Mouse (Mus musculus): Measurements from ENCODE around the gene Slc11a1. TPM values are rescaled to one million over a fixed set of nuclear protein-coding genes. Genes with fewer than 3 reads are reported as not detected.
A peak's percentile ranks its signal among the peaks of the same experiment; 100 is the strongest.

The Slc11a1 gene
- total RNA-seq, 2 experiments from 2014 or later: 2.6 to 5.1 TPM

- intact Hi-C loops (cut with DNase I): loop anchor here (5.0 kb wide), 2 partner anchors 40 to 55 kb away; no protein-coding TSS in a partner anchor
- DNase-seq (ENCODE audit: low spot score in 2 of 2): peak; percentile 88 to 89
Observed at GRCm38 (mm10) chr1:74397268-74397918, 22.4 kb downstream of the Slc11a1 start.

GRCm38 (mm10) chr1:74397919-74398451 is 23.0 kb downstream of the Slc11a1 start:
- peak; percentile 56 to 62 for DNase-seq (ENCODE audit: low spot score in 2 of 2)
- intact Hi-C loops (cut with DNase I): loop anchor here (5.0 kb wide), 2 partner anchors 39 to 54 kb away; no protein-coding TSS in a partner anchor

GRCm38 (mm10) chr1:74400531-74400930 is 25.5 kb downstream of the Slc11a1 start:
- intact Hi-C loops (cut with DNase I): no loop called here
- DNase-seq (ENCODE audit: low spot score in 2 of 2): no peak

- intact Hi-C loops (cut with DNase I): no loop called here
- DNase-seq (ENCODE audit: low spot score in 2 of 2): no peak
Observed at GRCm38 (mm10) chr1:74401015-74401702, 26.2 kb downstream of the Slc11a1 start.

GRCm38 (mm10) chr1:74404206-74404605 is 29.2 kb downstream of the Slc11a1 start:
- no peak for DNase-seq (ENCODE audit: low spot score in 2 of 2)
- intact Hi-C loops (cut with DNase I): no loop called here

GRCm38 (mm10) chr1:74408589-74409504 is 33.9 kb downstream of the Slc11a1 start, which contains the start of gene Vil1:
Gene Vil1 (plus strand): TSS chr1:74409376.
- intact Hi-C loops (cut with DNase I): no loop called here
- no peak for DNase-seq (ENCODE audit: low spot score in 2 of 2)

- intact Hi-C loops (cut with DNase I): no loop called here
- DNase-seq (ENCODE audit: low spot score in 2 of 2): no peak
Observed at GRCm38 (mm10) chr1:74411753-74412325, 36.8 kb downstream of the Slc11a1 start.

GRCm38 (mm10) chr1:74412711-74413110 is 37.7 kb downstream of the Slc11a1 start:
- DNase-seq (ENCODE audit: low spot score in 2 of 2): no peak
- intact Hi-C loops (cut with DNase I): no loop called here

GRCm38 (mm10) chr1:74415143-74415542 is 40.1 kb downstream of the Slc11a1 start:
- DNase-seq (ENCODE audit: low spot score in 2 of 2): no peak
- intact Hi-C loops (cut with DNase I): no loop called here

GRCm38 (mm10) chr1:74418747-74419439 is 43.9 kb downstream of the Slc11a1 start:
- DNase-seq (ENCODE audit: low spot score in 2 of 2): no peak
- intact Hi-C loops (cut with DNase I): no loop called here

GRCm38 (mm10) chr1:74419440-74419794 is 44.4 kb downstream of the Slc11a1 start:
- intact Hi-C loops (cut with DNase I): no loop called here
- DNase-seq (ENCODE audit: low spot score in 2 of 2): no peak

- intact Hi-C loops (cut with DNase I): no loop called here
- no peak for DNase-seq (ENCODE audit: low spot score in 2 of 2)
Observed at GRCm38 (mm10) chr1:74423147-74423546, 48.2 kb downstream of the Slc11a1 start.

- DNase-seq (ENCODE audit: low spot score in 2 of 2): no peak
- intact Hi-C loops (cut with DNase I): no loop called here
Observed at GRCm38 (mm10) chr1:74425845-74426244, 50.9 kb downstream of the Slc11a1 start.

- no peak for DNase-seq (ENCODE audit: low spot score in 2 of 2)
- intact Hi-C loops (cut with DNase I): no loop called here
Observed at GRCm38 (mm10) chr1:74433220-74433619, 58.2 kb downstream of the Slc11a1 start.

- intact Hi-C loops (cut with DNase I): no loop called here
- DNase-seq (ENCODE audit: low spot score in 2 of 2): no peak
Observed at GRCm38 (mm10) chr1:74434596-74434995, 59.6 kb downstream of the Slc11a1 start.

GRCm38 (mm10) chr1:74435563-74435962 is 60.6 kb downstream of the Slc11a1 start:
- intact Hi-C loops (cut with DNase I): loop anchor here (5.0 kb wide), 1 partner anchor 38 kb away; no protein-coding TSS in a partner anchor
- no peak for DNase-seq (ENCODE audit: low spot score in 2 of 2)
